Mouse (Mus musculus): ENCODE data around the gene Scarf2.

Gene Scarf2

DNA sequence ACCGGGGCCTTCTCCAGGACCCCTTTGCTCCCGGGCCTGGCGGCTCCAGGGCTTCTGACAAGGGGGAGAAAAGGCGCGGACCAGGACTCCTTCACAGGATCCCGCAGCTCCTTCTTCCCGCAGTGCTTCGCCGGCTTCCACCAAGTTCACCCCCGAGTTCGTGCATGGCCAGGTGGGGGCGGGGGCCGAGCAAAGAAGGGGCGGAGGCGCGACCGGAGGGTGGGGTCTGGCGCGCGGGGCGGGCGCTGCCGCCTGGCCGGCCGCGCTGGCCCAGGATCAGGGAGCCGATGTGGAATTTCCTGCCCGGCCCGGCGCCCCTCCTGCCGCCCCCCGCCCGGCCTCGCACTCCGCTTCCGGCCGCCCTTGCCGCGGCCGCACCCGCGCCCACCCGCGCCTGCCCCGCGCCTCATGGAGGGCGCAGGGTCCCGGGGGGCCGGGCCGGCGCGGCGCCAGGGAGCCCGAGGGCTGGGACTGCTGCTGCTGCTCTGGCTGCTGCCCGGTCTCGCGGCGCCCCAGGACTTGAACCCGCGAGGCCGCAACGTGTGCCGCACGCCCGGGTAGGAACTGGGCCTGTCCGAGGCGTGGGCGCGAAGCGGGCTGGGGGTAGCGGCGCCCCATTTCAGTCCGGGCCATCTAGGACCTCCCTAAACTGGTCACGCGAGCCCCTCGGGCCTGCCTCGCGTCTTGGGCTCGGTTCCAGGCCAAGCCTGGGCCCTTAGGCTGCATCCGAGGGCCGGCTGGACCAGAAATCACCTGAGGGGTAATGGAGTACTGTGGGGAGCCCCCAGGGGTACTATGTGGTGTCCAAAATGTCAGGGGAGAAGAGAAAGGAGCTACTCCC lies at the start of gene Scarf2:
Gene Scarf2 (plus strand): TSS at position 312 of the 841 bp plus-strand sequence.
- DNase-seq: peak; percentile 82 to 92

DNA sequence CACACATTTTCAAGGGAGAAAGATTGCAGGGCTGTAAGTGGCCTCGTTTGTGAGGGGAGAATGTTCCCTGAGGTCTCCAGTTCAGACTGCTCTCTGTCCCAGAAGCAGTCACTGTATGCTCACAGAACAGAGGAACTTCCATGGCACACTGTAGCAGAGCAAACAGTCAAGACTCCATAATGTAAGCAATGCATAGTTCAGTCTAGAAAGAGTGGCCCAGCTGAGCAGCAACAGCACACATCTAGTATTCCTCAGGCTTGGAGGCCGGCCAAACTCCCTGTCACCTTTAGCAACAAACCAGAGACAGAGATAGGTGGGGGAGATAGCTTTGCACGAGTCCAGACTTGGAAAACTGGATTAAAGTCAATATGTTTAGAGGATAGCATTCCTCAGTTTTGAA lies 44.1 kb upstream of the Scarf2 start:
- peak; percentile 15 to 35 for DNase-seq

DNA sequence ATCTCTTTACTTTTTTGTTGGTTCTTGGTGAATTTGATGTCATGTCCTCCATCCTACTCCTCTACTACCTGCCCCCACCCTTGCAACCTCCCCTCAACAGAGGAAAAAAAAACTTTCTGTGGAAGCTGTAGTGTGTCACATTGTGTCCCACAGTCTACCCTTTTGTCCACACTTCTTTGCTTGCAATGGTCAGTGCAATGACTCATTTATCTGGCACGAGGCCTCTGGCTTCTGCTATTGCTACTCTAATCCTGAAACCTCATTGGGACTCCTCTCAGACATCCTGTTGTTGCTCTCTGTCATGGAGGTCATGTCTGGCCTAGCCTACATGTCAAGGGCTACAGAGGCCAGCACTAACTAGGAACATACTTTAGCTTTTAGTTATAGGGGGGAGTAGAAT lies 43.4 kb upstream of the Scarf2 start:
- no peak for DNase-seq

DNA sequence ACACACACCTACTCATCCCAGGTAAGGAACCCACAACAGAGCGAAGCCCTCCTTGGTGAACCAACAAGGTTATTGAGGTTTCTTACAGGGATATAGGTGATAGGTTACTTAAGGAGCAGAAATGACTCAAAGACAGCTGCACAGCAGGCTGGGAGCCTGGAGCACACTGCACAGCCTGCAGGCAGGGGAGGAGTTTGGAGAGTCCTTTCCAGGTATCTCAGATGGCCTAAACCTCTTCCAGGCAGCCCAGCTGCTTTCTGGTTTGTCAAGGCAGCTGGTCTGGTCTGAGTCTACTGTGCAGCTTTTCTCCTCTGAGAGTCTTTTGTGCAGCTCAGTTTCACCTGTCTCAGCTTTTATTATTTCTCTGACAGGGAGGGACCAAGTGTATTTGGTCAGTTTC lies 39.3 kb upstream of the Scarf2 start:
- no peak for DNase-seq

DNA sequence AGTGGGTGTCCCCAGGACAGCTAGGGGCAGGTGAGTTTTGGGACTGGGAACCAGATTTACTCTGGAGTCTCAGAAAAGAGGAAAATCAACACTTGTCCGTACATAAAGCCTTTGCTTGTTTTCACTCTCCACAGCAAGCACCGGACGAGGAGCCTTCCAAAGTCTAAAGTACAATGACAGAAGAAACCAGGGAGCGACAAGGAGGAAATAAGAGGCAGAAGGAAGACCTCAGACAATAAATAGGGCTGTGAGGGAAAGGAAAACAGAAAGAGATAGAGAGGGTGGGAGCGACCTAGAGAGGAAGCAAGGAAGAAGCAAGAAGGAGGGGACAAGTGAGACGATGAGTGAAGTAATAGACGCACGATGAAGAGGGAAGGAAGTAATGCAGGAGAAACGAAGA lies 38.2 kb upstream of the Scarf2 start:
- DNase-seq: no peak

DNA sequence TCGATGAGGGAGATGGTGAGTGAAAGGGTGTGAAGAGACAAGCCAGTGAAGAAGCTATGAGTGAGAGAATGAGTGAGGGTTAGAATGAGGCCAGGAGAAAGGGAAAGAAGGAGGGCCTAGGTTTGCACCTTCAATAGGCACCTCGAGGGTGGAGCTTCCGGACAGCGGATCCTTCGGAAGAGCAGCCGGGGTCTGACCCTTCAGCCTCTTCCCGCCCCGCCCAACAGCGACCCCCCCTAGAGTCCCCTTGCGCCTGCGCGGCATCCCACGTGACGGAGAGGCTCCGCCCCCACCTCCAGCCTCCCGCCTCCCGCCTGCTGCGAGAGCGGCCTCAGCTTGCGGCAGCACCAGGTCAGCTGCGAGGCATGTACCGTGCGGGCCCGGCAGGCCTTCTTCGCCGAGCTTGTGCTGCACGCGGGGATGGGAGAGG lies 37.7 kb upstream of the Scarf2 start, which contains the start of gene Klhl22:
Gene Klhl22 (plus strand): TSS at position 275 of the 430 bp plus-strand sequence.
- peak; percentile 93 to 94 for DNase-seq

DNA sequence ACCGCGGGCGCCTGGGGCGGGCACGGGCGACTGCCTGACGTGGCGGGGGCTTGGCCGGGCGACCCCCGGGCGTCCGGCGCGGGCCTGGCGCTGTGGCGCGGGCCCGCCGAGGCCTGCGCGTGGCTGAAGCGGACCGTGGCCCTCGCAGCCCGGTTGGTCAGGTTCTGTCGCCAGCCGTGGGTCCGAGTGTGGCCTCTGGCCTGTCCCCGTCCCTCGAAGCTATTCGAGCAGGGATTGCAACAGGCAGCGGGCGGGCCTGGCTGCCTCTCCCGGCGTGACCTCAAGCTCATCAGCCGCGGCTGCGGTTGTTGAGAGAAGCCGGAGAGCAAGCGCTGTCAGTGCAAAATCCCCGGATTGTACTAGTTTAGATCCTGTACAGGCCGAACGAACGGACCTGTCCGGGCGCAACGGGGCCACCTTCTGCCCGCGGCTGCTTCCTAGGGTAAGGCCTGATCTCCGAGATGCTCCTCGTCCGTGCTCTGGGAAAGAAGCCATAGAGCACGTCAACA lies 37.2 kb upstream of the Scarf2 start:
- DNase-seq: peak; percentile 69 to 77

DNA sequence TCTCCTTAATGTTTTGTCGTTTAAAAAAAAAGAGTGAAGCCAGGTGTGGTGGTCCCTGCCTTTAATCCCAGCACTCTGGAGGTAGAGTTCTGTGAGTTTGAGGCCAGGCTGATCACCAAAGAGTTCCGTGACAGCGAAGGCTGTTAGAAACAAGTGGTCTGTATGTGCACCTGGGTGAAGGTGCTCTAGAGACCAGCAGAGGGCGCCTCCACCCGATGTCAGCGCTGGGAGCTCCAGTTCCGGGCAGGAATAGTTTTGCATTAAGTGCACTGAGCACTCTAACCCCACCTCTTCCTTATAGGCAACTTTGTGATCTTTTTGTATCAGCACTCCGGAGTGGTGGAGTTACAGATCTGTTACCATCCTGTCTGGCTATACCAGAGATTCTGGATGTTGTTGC lies 36.4 kb upstream of the Scarf2 start:
- DNase-seq: peak; percentile 48 to 54

DNA sequence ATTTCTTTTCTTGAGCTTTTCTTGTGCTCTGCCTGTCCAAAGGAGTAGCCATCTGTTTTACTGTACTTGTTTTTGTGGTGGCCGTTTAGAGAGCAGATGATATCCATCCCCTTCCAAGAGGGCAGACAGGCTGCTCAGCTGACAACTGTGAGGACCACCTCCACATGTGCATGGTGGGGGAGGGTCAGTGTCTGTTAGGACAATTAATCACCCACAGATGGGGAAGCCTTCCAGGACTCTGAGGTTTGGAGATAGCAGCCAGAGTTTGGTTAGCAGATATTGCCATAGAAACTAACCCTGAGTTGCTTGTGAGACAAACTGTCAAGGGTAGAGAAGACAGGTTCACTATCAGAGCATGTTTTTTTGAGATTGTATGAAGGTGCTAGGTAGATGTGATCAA lies 36.0 kb upstream of the Scarf2 start:
- DNase-seq: no peak

DNA sequence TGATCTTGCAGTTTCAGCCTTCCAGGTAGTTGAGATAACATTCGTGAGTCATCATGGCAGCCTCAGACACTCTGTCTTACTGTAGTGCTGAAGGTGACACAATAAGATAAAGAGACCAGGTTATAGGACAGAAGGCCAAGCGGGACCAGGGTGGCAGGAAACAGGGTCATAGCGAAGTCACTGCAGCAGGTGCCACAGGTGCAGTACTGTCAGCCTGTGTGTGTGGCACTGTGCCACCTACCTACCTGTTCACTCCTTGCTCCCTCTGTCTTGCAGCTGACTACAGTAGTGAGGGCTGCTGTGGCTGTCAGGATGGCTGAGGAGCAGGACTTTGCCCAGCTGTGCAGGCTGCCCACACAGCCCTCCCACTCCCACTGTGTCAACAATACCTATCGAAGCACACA lies 33.0 kb upstream of the Scarf2 start:
- no peak for DNase-seq

DNA sequence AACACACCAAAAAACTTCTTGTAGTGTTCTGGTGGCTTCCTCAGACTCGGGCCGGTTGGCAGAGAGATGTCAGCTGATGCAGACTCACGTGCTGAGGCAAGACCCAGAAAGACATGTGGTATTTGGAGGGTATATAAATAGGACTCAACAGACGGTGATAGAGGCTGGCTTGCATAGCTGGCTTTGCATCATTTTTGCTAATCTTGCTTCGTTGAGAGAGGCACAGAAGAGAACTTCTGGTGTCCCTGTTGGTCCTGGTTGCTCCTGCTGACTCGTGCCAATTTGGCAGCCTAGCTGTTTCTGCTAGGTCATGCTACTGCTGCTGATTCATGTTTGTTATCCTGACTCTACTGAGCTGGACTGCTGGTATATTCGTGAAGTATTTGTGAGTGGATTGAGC lies 28.2 kb upstream of the Scarf2 start:
- no peak for DNase-seq

DNA sequence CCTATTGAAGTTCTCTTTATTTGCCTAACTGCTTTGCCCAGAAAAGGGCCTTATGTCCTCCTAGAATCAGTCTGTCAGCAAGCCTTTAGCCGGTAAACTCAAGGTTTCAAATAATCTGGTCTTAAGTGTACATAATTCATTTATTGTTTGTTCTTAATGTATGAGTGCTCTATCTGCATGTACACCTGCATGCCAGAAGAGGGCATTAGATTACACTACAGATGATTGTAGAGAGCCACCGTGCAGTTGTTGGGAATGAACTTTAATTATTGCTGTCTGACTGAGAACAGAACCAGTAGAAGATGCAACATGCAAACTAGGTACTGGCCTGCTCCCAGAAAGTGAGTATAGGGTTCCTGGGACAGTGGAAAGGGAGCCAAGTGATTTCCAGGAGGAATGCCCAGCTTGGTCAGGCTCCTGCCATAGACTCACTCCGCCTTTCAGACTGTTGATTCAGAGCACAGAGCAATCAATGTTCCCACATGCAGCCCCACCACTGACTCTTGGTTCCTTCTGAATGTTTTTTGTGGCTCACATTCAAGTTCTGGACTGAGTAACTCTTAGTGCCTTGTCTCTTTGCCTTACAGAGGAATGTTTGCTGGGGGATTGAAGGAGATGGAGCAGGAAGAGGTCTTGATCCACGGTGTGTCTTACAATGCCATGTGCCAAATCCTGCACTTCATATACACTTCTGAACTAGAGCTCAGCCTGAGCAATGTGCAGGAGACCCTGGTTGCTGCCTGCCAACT lies 25.8 kb upstream of the Scarf2 start:
- DNase-seq: no peak

DNA sequence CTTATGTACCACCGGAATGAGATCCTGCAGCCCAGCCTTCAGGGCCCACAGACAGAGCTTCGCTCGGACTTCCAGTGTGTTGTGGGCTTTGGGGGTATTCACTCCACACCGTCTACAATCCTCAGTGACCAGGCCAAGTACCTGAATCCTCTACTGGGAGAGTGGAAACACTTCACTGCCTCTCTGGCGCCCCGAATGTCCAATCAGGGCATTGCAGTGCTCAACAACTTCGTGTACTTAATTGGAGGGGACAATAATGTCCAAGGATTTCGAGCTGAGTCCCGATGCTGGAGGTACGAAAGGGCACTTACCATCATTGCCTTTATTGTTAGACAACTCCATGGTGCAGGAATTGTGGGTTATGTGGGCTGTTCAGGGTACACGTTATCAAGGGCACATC lies 20.3 kb upstream of the Scarf2 start:
- DNase-seq: peak in 1 of 2 experiments; percentile 50

DNA sequence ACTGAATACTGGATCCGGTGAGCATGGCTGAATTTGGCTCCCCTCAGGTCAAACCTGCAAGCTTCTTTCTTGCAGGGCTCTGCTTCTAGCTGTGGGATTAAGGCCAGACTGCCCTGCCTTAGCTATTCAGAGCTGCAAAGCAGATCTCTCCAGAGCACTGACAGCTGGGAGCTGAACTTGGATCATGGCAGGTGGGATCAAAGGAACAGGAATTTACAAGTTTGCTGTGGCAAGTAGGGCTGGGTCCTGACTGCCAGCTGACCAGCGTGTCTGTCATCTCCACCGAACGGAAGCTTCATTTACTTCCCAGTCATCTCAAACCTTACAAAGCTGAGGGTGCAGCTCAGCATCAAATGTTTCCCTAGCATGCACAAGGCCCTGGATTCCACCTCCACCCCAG lies 18.9 kb upstream of the Scarf2 start:
- no peak for DNase-seq

DNA sequence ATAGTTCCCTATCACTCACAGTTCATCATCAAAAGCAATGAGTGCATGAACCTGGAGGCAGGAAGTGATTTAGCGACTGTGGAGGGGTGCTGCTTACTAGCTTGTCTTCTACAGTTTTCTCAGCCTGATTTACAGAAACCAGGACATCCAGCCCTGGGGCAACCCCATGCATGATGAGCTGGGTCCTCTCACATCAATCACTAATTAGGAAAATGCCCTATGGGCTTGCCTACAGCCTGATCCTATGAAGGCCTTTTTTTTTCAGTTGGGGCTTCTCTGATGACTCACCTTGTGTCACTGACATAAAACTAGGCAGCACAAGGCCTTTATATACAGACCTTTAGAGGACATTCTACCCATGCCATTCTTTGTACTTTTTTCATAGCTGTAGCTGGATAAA lies 17.4 kb upstream of the Scarf2 start:
- DNase-seq: no peak

DNA sequence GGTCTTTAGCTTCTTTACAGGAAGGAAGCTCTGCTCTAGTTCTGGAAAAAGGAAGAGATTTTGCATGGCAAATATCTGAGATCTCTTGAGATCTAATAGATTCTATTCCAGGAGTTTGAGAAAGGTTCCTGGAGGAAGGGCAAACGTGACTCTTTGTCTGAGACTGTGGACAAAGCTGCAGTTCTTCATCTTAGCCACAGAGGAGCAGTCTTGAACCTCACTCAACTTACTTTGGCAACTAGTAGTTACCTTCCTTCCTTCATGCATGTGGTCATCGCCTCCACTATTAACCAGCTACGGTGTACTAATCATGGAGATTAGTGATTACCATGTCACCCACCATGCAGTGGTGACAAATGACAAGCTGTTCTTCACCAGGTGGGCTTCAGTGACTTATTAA lies 11.7 kb upstream of the Scarf2 start:
- no peak for DNase-seq

DNA sequence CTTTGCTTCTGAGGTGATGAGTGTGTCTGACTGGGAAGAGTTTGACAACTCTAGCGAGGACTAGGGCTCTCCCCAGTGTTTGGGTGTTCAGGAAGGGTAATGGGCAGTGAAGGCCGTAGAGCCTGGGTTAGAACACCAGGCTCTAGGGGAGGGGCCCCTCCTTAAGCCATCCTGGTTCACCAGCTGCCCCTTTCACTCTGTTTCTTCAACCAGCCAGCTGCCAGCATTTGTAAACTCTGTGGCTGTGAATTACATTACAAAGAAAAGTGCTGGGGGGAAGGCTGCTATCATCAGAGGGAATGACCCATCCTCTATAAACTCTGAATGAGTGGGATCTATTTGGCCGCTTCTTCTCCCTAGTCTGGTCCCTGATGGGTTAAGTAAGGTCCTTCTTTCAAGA lies 4.4 kb upstream of the Scarf2 start:
- DNase-seq: no peak

DNA sequence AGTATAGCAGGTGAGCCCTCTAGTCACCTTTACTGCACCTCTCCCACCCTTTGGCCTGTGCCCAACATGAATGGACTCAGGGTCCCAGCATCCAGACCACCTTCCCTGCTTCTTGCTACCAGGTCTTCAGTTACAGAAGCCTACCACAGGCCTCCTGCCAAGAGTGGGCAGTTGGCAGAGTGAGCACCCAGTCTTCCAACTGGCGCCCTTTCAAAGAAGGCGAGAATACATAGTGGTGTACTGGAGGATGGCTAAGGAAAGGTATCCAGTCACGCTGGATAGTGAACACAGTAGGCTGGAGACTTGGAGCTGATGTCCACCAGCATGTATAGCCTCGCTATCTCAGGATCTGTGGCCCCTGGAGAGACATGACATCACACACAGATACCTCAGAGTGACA lies 3.0 kb upstream of the Scarf2 start:
- DNase-seq: no peak

DNA sequence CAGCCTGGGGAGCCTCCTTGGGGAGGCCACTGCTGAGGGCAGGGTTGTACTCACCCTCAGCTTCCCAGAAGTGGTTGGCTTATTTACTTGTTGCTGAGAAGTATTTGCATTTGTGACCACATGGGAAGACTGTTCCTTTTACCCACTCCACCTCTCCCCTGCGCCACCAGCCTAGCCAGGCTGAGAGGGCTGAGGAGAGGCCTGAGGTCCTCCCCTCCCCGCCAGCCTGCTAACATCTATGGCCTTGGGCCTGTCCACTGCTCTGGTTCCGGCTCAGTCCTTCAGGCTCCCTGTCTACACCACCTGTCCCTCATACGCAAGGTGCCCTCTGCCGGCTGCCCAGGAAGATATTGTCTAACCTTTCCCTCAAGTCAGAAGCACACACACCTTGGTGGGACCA lies 1.4 kb upstream of the Scarf2 start:
- peak; percentile 58 to 83 for DNase-seq

DNA sequence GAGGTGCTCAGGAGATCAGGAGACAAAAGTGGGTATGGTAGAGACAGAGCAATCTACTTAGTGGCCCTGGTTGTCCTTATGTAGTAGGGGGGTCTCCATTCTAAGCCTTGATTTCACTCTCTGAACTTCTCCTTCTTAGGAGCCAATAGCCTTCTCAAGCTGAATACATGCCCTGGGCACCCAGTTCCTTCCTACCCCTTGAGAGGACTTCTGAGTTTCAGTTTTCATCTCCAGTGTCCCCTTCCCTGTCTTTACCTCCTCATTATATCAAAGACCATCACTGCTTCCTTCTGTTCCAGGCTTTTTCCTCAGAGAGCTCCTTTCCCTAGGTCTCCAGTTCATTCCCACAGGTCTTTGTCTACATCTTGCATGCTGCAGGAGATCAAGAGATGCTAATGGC lies 563 bp upstream of the Scarf2 start:
- DNase-seq: no peak

DNA sequence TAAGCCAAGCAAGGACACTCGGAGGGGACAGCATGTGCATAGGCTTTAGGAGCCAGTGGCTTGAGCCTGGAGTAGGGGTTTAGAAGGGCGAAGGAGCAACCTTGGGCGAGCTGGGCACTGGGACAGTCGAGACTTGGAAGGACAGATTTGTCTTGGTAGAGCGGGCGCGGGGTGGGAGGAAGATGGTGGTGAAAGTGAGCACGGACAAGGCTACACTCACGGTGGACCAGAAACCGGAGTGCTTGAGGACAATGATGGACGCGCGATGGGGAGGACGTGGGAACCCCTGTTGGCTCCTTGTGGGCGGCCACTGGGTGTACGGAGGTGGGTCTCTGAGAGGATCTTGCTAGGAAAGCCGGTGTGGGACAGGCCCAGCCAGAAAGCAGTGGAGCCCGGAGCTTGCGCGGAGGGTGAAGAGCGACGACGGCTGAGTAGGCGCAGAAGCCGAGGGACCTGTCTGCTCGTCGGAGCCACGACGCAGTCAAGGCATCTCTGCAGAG lies 780 bp downstream of the Scarf2 start:
- DNase-seq: peak in 1 of 2 experiments; percentile 46

DNA sequence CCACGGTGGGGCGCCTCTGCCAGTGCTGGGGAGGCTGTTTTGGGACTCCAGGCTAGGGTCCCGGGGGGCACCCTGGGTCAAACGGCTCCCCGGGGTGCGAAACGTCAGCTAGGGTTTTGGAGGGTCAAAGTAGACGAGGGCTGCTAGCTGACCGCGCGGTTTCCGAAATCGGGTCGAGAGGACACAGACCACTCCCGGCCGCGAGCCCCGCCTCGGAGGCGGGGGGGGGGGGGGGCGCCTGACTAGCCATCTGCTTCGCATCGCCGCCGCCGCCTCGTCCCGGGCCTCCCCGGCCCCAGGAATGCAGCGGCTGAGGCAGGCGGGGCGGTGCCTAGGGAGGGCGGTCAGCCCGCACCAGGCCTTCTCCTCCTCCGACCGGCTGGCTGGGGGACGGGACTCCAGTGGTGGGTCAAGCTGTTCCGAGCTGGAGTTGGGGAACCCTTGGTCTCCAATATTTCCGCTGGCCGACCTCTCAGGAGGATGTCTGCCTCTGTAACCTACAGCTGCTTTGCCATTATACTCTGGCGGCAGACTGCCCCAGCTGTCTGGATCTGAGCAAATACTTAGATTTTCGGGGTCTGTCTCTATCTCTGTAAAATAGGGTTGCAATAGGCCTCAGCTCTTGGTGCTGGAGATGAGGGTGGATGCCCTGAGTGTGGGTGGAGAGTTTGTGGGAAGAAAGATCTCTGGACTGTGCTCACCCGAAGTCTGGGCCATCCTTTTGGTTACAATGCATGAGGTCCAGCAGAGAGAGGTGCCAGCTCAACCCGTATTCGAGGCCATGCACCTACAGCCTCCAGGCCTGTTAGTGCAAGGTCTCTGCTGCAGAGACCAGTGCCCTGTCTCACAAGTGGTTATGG lies 1.5 kb downstream of the Scarf2 start:
- DNase-seq: peak; percentile 78 to 94

DNA sequence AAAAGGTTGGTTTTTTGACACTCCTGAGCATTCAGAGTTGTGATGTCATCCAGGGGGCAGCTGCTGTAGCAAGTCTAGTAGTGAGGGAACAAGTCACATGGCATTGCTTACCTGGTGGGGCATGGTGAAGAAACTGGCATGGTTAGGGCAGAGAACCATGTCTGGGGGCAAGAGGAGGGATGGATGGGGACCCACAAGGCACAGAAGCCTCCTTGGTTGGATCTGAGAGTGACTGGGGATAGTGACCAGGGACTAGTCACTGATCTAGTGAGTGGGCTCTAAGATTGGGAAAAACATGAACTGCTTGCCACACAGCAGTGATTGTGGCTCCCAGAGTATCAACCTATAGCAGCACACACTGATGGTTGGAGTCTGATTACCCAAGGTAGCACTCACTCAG lies 2.5 kb downstream of the Scarf2 start:
- DNase-seq: no peak

Measured in lung, postnatal 4 days (tissue).